Mouse (Mus musculus) CH12.LX (cell line): ENCODE results near the gene Zfp61. TPM values are rescaled to one million over a fixed set of nuclear protein-coding genes. Genes with fewer than 3 reads are reported as not detected.

ENCODE experiments used
- DNase-seq: peaks from one replicate; pipeline ENCODE4 v3.0.0-alpha.2; 2013; ENCODE audit errors: extremely low read depth
- H3K27ac ChIP-seq: 2 replicates; pipeline ENCODE4 v1.5.1; 2012; ENCODE audit warnings: low read depth, mild to moderate bottlenecking, control low read depth, moderate library complexity; ENCODE audit not compliant: insufficient read depth
- H3K27me3 ChIP-seq: replicated peaks from 2 replicates; pipeline ENCODE3; 2012; ENCODE audit warnings: inconsistent platforms
- H3K36me3 ChIP-seq, 2 experiments: replicated peaks in 1 of 2; 2 replicates each; pipeline versions ENCODE3 to v1.6.1; 2012; ENCODE audit warnings: inconsistent platforms in 1 of 2, low read length in 1 of 2, mild to moderate bottlenecking in 1 of 2, mixed read lengths in 1 of 2, moderate library complexity in 1 of 2; ENCODE audit not compliant: control insufficient read depth in 1 of 2, insufficient read depth in 1 of 2
- H3K4me1 ChIP-seq, 2 experiments: 2 replicates each; pipeline ENCODE4 v1.6.1; 2012; ENCODE audit warnings: inconsistent platforms in 1 of 2, moderate library complexity in 1 of 2; ENCODE audit not compliant: insufficient read depth in 2 of 2, control insufficient read depth in 1 of 2
- H3K4me2 ChIP-seq: 2 replicates; pipeline ENCODE4 v1.6.1; 2012; ENCODE audit warnings: low read depth, mild to moderate bottlenecking, control low read depth; ENCODE audit not compliant: poor library complexity, insufficient read depth, severe bottlenecking
- H3K4me3 ChIP-seq, 3 experiments: fragments of 150-350 bp in 1 of 3; sonication (generic) in 1 of 3; replicated peaks in 1 of 3; 2 replicates each; pipeline versions ENCODE3 to v1.5.1; 2011 to 2012; ENCODE audit warnings: low read depth in 2 of 3, low read length in 2 of 3, mild to moderate bottlenecking in 2 of 3, moderate library complexity in 2 of 3, control low read depth in 1 of 3, improper control_type of control experiment in 1 of 3, inconsistent platforms in 1 of 3, mixed read lengths in 1 of 3; ENCODE audit not compliant: poor library complexity in 1 of 3
- H3K79me2 ChIP-seq: replicated peaks from 2 replicates; pipeline ENCODE4 v1.6.1; 2012; ENCODE audit warnings: mild to moderate bottlenecking, moderate library complexity; ENCODE audit not compliant: control insufficient read depth, poor library complexity, insufficient read depth, severe bottlenecking; ENCODE audit errors: extremely low read depth
- H3K9ac ChIP-seq: 2 replicates; pipeline ENCODE4 v1.6.1; 2012; ENCODE audit warnings: low read depth, mild to moderate bottlenecking, control low read depth, moderate library complexity; ENCODE audit not compliant: insufficient read depth
- H3K9me3 ChIP-seq: replicated peaks from 2 replicates; pipeline ENCODE3; 2012; ENCODE audit warnings: low read length, inconsistent platforms, mixed read lengths
- BHLHE40 ChIP-seq: IDR thresholded peaks from 2 replicates; pipeline ENCODE4 v1.6.1; 2011; ENCODE audit warnings: mild to moderate bottlenecking, low read depth, low read length, improper control_type of control experiment
- CHD1 ChIP-seq: IDR thresholded peaks from 2 replicates; pipeline ENCODE4 v1.6.1; 2012; ENCODE audit warnings: low read depth, low read length, improper control_type of control experiment, inconsistent platforms
- CHD2 ChIP-seq: IDR thresholded peaks from 2 replicates; pipeline ENCODE4 v1.6.1; 2011; ENCODE audit warnings: low read length, improper control_type of control experiment
- CTCF ChIP-seq, 2 experiments: IDR thresholded peaks in 1 of 2; conservative IDR thresholded peaks in 1 of 2; 2 replicates each; pipeline ENCODE4 v1.5.1; 2011 to 2012; ENCODE audit warnings: low read depth in 2 of 2, low read length in 2 of 2, improper control_type of control experiment in 1 of 2, inconsistent platforms in 1 of 2, mild to moderate bottlenecking in 1 of 2, moderate library complexity in 1 of 2
- E2F4 ChIP-seq: IDR thresholded peaks from 2 replicates; pipeline ENCODE4 v1.6.1; 2011; ENCODE audit warnings: low read depth, low read length, improper control_type of control experiment; ENCODE audit not compliant: insufficient replicate concordance
- ELF1 ChIP-seq: IDR thresholded peaks from 2 replicates; pipeline ENCODE4 v1.6.1; 2014; ENCODE audit warnings: low read depth, mild to moderate bottlenecking, inconsistent platforms, low read length, improper control_type of control experiment
- GABPA ChIP-seq: IDR thresholded peaks from 2 replicates; pipeline ENCODE4 v1.6.1; 2012; ENCODE audit warnings: low read depth, low read length, improper control_type of control experiment, inconsistent platforms; ENCODE audit not compliant: insufficient replicate concordance
- HCFC1 ChIP-seq: IDR thresholded peaks from 2 replicates; pipeline ENCODE4 v1.6.1; 2012; ENCODE audit warnings: low read depth, mild to moderate bottlenecking, inconsistent platforms, low read length, improper control_type of control experiment
- JUN ChIP-seq: IDR thresholded peaks from 2 replicates; pipeline ENCODE4 v1.6.1; 2011; ENCODE audit warnings: low read depth, mild to moderate bottlenecking, low read length, improper control_type of control experiment, moderate library complexity; ENCODE audit not compliant: insufficient read depth
- JUND ChIP-seq: conservative IDR thresholded peaks from 2 replicates; pipeline ENCODE4 v1.6.1; 2011; ENCODE audit warnings: low read depth, low read length, improper control_type of control experiment
- KAT2A ChIP-seq: IDR thresholded peaks from 2 replicates; pipeline ENCODE4 v1.6.1; 2012; ENCODE audit warnings: low read length, improper control_type of control experiment, inconsistent platforms; ENCODE audit not compliant: insufficient replicate concordance
- MAX ChIP-seq: IDR thresholded peaks from 2 replicates; pipeline ENCODE4 v1.6.1; 2011; ENCODE audit warnings: low read length, improper control_type of control experiment
- MAZ ChIP-seq: IDR thresholded peaks from 2 replicates; pipeline ENCODE4 v1.6.1; 2012; ENCODE audit warnings: low read depth, mild to moderate bottlenecking, inconsistent platforms, low read length, improper control_type of control experiment, moderate library complexity
- MEF2A ChIP-seq: IDR thresholded peaks from 2 replicates; pipeline ENCODE4 v1.6.1; 2014; ENCODE audit warnings: low read depth, mild to moderate bottlenecking, inconsistent platforms, low read length, improper control_type of control experiment, borderline replicate concordance
- MXI1 ChIP-seq: IDR thresholded peaks from 2 replicates; pipeline ENCODE4 v1.6.1; 2011; ENCODE audit warnings: mild to moderate bottlenecking, low read depth, low read length, improper control_type of control experiment
- MYC ChIP-seq: IDR thresholded peaks from 2 replicates; pipeline ENCODE4 v1.6.1; 2011; ENCODE audit warnings: low read depth, mild to moderate bottlenecking, improper control_type of control experiment, low read length
- NELFE ChIP-seq: IDR thresholded peaks from 2 replicates; pipeline ENCODE4 v1.6.1; 2011; ENCODE audit warnings: low read depth, low read length, improper control_type of control experiment
- NRF1 ChIP-seq: IDR thresholded peaks from 2 replicates; pipeline ENCODE4 v1.6.1; 2014; ENCODE audit warnings: low read depth, mild to moderate bottlenecking, inconsistent platforms, low read length, improper control_type of control experiment, moderate library complexity
- PAX5 ChIP-seq: IDR thresholded peaks from 2 replicates; pipeline ENCODE4 v1.6.1; 2012; ENCODE audit warnings: low read length, inconsistent platforms, mixed read lengths
- POLR2A ChIP-seq: IDR thresholded peaks from 2 replicates; pipeline ENCODE4 v1.6.1; 2011; ENCODE audit warnings: low read depth, mild to moderate bottlenecking, improper control_type of control experiment, low read length
- RAD21 ChIP-seq: IDR thresholded peaks from 2 replicates; pipeline ENCODE4 v1.6.1; 2011; ENCODE audit warnings: low read depth, mild to moderate bottlenecking, low read length, improper control_type of control experiment, moderate library complexity
- RCOR1 ChIP-seq: conservative IDR thresholded peaks from 2 replicates; pipeline ENCODE4 v1.6.1; 2012; ENCODE audit warnings: low read depth, mild to moderate bottlenecking, inconsistent platforms, low read length, improper control_type of control experiment
- SIN3A ChIP-seq: IDR thresholded peaks from 2 replicates; pipeline ENCODE4 v1.6.1; 2012; ENCODE audit warnings: low read length, improper control_type of control experiment, inconsistent platforms
- SMC3 ChIP-seq: IDR thresholded peaks from 2 replicates; pipeline ENCODE4 v1.6.1; 2011; ENCODE audit warnings: low read depth, low read length, improper control_type of control experiment
- TBP ChIP-seq: conservative IDR thresholded peaks from 2 replicates; pipeline ENCODE4 v1.6.1; 2011; ENCODE audit warnings: low read depth, low read length, improper control_type of control experiment
- TCF12 ChIP-seq: IDR thresholded peaks from 2 replicates; pipeline ENCODE4 v1.6.1; 2014; ENCODE audit warnings: low read depth, mild to moderate bottlenecking, inconsistent platforms, low read length, improper control_type of control experiment
- UBTF ChIP-seq: IDR thresholded peaks from 2 replicates; pipeline ENCODE4 v1.6.1; 2012; ENCODE audit warnings: low read depth, mild to moderate bottlenecking, inconsistent platforms, low read length, improper control_type of control experiment, moderate library complexity
- USF1 ChIP-seq: IDR thresholded peaks from 2 replicates; pipeline ENCODE4 v1.6.1; 2014; ENCODE audit warnings: low read depth, mild to moderate bottlenecking, inconsistent platforms, low read length, improper control_type of control experiment
- ZC3H11A ChIP-seq: IDR thresholded peaks from 2 replicates; pipeline ENCODE4 v1.6.1; 2012; ENCODE audit warnings: low read depth, mild to moderate bottlenecking, inconsistent platforms, low read length, improper control_type of control experiment
- ZKSCAN1 ChIP-seq: IDR thresholded peaks from 2 replicates; pipeline ENCODE4 v1.6.1; 2012; ENCODE audit warnings: low read depth, inconsistent platforms, low read length, improper control_type of control experiment, borderline replicate concordance
- ZNF384 ChIP-seq: IDR thresholded peaks from 2 replicates; pipeline ENCODE4 v1.6.1; 2012; ENCODE audit warnings: low read depth, low read length, improper control_type of control experiment, inconsistent platforms
- dilution Hi-C: fragments of 300-500 bp; cut with MboI; formaldehyde crosslinking; loops from 2 replicates; pipeline ENCODE4 v1.14.3; 2020; ENCODE audit warnings: low sequenced_read_pairs; ENCODE audit not compliant: extremely low pct_unique_long_range_greater_than_20kb, extremely low pct_ligation_motif_present
- in situ Hi-C: fragments of 300-500 bp; cut with MboI; formaldehyde crosslinking; loops from 3 replicates; pipeline ENCODE4 v1.14.3; 2019; ENCODE audit warnings: low sequenced_read_pairs, low pct_ligation_motif_present, low pct_unique_long_range_greater_than_20kb, mixed read lengths
- polyA plus RNA-seq: library from polyadenylated mRNA; unstranded; fragments of >175 nt; gene quantifications from 2 replicates; pipeline ENCODE4 v1.2.1, GENCODE M21; 2012; ENCODE audit warnings: low read depth; ENCODE audit not compliant: insufficient read length
- total RNA-seq, 2 experiments: library from RNA; depleted of rRNA; stranded (reverse); fragments of 300-350 nt in 1 of 2; fragments of >200 nt in 1 of 2; gene quantifications; 2 replicates each; pipeline ENCODE4 v1.2.3; 2012 to 2014

Gene Zfp61
- total and polyA plus RNA-seq, 3 experiments = 2.3 to 3.3 (median 3.2) TPM

- peaks cover 2 to 16% of the 10 kb centered on the region in 2 experiments for H3K4me1 ChIP-seq
- DNase-seq = no peak
- TF ChIP-seq NRF1 = no peak
- TF ChIP-seq MAX = no peak
- no peak for TF ChIP-seq E2F4
- TF ChIP-seq TCF12 = no peak
- no peak for TF ChIP-seq JUN
- no peak for TF ChIP-seq UBTF
- TF ChIP-seq TBP = no peak
- no peak for TF ChIP-seq ZKSCAN1
- no peak for TF ChIP-seq NELFE
- TF ChIP-seq KAT2A = no peak
- no peak for TF ChIP-seq RAD21
- no peak for TF ChIP-seq POLR2A
- no peak for TF ChIP-seq SMC3
- no peak for TF ChIP-seq CHD2
- TF ChIP-seq PAX5 = no peak
- no peak for TF ChIP-seq CHD1
- no peak for TF ChIP-seq ELF1
- TF ChIP-seq MAZ = no peak
- peaks cover 1% of the 10 kb centered on the region for H3K9me3 ChIP-seq
- no peak overlapping the region for H3K4me3 ChIP-seq
- H3K9ac ChIP-seq = no peak overlapping the region
- H3K27me3 ChIP-seq = peaks cover 10% of the 10 kb centered on the region
- no peaks in the 10 kb centered on the region for H3K79me2 ChIP-seq
- dilution Hi-C loops = no loop called here
- H3K4me2 ChIP-seq = no peak overlapping the region
- in situ Hi-C loops = no loop called here
- peaks cover 0 to 5% of the 10 kb centered on the region in 2 experiments for H3K36me3 ChIP-seq
- no peak overlapping the region for H3K27ac ChIP-seq
Observed at GRCm38 (mm10) chr7:24318942-24319341, 17.9 kb upstream of the Zfp61 start.

GRCm38 (mm10) chr7:24316567-24317092 is 15.6 kb upstream of the Zfp61 start, which contains the start of gene Zfp94:
TSS of gene Zfp94 (minus strand) at chr7:24316666.
- Histone ChIP-seq H3K9ac (peak within 1 kb of the TSS; percentile 77), H3K4me3 (peak within 1 kb of the TSS; percentile 69 to 77 (median 71)), H3K27ac (peak within 1 kb of the TSS; percentile 8; the same call in 1 of the 2 replicates), H3K36me3 (peaks cover 13 to 25% of the 10 kb centered on the region in 2 experiments), H3K79me2 (no peaks in the 10 kb centered on the region), H3K4me2 (peak within 1 kb of the TSS; percentile 69), H3K27me3 (peaks cover 2% of the 10 kb centered on the region), H3K4me1 (peaks cover 2 to 16% of the 10 kb centered on the region in 2 experiments), H3K9me3 (no peaks in the 10 kb centered on the region)
- dilution Hi-C loops (no loop called here), in situ Hi-C loops (no loop called here)
- peak; percentile 96 for DNase-seq
- TF ChIP-seq ZNF384 = no peak
- peak; percentile 87; the same call in 1 of the 2 replicates for TF ChIP-seq SIN3A
- no peak for TF ChIP-seq UBTF
- TF ChIP-seq ZC3H11A = no peak
- TF ChIP-seq USF1 = no peak
- no peak for TF ChIP-seq SMC3
- no peak for TF ChIP-seq CTCF (conservative IDR thresholded peaks at IDR 0.05 in 1 of 2, IDR thresholded peaks at IDR 0.05 in 1 of 2; ENCODE audit: low read depth in 2 of 2, low read length in 2 of 2)
- TF ChIP-seq RCOR1 = no peak
- TF ChIP-seq CHD1 = no peak
- TF ChIP-seq GABPA = peak; percentile 59; the same call in 1 of the 2 replicates
- TF ChIP-seq NELFE = peak; percentile 77
- peak; percentile 60 for TF ChIP-seq BHLHE40
- TF ChIP-seq TCF12 = peak; percentile 85
- TF ChIP-seq RAD21 = no peak
- peak; percentile 89 for TF ChIP-seq MXI1
- TF ChIP-seq HCFC1 = peak; percentile 98
- TF ChIP-seq MYC = peak; percentile 88
- TF ChIP-seq TBP = peak; percentile 92
- TF ChIP-seq ELF1 = peak; percentile 93
- TF ChIP-seq PAX5 = no peak
- TF ChIP-seq JUN = no peak
- TF ChIP-seq JUND = no peak
- peak; percentile 56 for TF ChIP-seq MEF2A
- TF ChIP-seq POLR2A = peak; percentile 90
